Mouse (Mus musculus): ENCODE results near the gene Cd36.
"Not testable (repeated sequence)": the region's sequence is repeated elsewhere in the genome, so short reads cannot be mapped to it uniquely, and the experiment has no call there.

The Cd36 gene

DNA sequence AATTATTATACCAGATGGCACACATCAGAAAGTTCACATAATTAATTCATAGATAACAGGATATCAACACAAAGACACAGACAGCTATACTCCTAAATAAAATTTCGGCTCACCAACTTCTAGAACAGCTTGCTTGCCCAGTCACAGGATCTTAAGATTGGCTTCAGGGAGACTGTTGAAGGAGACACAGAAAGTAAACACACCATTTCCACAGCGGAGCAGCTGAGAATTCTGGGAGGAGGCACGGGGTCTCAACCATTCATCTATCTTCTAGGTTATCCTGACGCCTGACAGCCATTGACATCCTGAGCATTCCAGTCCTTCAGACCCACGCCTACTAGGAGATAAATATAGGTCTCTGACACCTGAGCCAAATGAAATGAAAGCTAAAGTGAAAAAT, at the start of gene Cd36:
Cd36 (minus strand) TSS at position 204 of the 400 bp plus-strand sequence.
- DNase-seq (ENCODE audit: low spot score in 2 of 2) = no peak

DNA sequence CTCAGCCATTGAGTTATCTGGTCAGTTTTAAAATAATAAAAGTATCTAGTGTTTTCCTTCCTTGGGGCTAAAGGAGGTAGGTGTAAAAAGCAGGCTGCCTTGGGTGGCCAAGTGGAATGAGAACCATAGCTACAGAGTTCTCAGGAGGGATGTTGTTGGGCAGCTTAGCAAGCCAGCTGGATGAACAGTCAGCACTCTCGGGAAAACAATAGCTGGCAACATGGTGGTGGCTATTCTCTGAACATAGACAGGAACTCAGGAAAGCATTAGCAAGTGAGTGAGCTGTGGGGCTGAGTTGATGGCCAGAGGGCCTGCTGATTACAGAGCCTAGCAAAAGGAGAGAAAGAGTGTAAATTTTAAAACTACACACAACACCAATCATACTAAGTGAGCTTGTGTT, 45.9 kb upstream of the Cd36 start:
- no peak for DNase-seq (ENCODE audit: low spot score in 2 of 2)

DNA sequence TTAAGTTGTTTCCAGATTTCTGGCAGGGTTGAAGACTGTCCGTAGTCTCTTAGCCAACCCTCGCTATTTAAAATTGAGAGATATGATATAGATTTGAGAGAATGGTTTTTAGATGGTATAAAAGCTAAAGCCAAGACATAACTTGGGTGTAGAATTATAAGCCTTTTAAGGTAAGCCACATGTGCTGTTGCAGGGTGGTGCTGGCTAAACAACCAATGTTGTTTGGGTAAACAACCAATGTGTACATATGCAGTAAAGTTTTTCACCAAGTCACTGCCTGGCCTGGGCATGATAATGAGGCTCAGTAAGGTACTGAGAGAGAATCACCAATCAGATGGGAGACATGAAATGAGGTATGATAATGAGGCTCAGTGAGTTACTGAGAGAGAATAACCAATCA, 43.0 kb upstream of the Cd36 start:
- not testable (repeated sequence) for DNase-seq (ENCODE audit: low spot score in 2 of 2)

DNA sequence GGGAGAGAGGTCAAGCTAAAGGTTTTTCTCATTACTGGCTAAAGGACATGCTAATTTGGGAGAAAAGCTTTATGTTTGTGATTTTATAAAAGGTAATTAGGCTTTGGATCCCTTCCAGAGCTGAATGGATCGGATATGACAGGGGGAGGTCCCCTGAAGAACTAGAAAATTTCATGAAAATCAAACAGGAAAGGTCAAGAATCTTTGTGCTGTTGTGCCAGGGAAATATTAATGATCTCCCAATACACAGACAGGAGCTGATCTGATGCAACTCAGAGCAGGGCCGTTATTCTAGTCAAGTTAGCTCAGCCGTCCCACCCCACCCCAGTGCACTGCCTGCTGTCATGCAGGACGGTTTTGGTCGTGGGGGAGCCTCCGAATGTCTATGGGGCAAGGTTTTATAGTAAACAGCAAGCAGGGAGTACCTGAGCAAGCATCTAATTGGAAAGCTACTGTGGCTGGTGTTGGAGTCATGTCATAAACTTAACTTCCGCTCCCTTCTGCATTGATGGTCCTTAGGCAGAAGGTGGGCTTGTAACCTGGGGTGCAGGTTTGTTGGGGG, 40.5 kb upstream of the Cd36 start:
- no peak for DNase-seq (ENCODE audit: low spot score in 2 of 2)

DNA sequence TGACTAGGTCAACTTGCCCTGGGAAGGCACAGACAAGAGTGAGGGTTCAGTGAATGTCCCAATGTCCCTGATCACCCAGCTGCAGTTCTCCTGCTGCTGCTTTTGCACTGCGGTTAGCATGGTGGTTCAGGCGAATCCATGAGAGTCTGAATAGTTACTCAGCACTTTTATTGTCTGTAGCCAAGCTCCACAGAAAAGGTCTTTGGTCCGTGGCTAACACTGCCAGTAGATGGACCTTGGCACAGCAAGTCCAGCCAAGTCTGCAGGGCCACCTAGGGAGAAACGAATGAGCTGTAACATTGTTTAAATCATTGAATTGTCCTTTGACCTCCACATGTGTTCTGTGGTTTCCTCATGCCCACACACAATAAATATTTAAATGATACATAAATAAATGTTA, 39.9 kb upstream of the Cd36 start:
- DNase-seq (ENCODE audit: low spot score in 2 of 2) = no peak

DNA sequence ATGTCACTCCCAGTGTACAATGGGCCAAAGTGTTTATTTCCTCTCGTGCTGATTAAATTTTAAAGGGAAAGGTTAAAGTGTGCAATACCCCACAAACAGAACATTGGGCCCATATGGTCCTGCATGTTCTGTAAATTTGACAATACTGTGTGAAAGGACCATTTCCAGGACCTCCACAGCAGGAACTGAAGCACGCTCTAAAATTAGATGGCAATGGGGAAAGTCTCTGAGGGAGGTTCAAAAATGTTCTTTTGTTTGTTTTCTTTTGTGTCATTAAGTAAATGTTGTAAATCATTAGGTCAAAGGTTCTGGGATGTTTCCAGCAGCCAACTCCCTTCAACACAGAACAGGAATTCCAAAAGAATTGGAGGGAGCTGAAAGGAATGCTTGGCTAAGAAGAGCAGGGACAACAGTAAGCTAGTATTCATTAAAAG, 35.5 kb upstream of the Cd36 start:
- no peak for DNase-seq (ENCODE audit: low spot score in 2 of 2)

DNA sequence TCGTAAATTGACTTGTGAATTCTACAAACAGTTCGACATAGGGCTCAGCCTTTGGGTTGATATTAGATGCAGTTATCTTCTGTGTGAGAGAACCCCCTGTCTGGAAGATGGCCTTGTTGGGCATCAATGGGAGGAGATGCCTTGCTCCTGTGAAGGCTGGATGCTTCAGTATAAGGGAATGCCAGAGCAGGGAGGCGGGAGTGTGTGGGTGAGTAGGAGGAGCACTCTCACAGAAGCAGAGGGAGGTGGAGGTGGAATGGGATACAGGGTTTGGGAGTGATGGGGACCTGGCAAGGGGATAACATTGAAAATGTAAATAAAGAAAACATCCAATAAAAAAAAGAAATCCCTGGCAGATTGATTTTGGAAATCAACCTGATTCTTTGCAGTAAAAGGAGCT, 35.0 kb upstream of the Cd36 start:
- no peak for DNase-seq (ENCODE audit: low spot score in 2 of 2)

DNA sequence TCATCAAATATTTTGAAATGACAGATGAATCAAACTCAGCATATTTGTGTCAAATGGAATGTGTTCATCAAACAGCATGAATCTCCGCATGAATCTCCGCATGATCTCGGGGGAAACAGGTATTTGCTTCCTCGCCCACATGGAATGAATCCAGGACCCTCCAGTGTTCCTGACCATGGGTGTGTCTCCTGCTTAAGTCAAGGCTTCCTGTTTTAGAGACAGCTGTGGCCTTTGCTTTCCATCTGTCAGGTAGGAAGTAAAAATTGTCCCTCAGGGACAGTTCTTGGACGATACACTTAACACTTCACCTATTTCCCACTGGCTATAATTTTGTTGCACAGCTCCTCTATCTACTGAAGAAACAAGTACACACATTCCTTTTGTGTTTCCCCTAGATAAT, 30.4 kb upstream of the Cd36 start:
- no peak for DNase-seq (ENCODE audit: low spot score in 2 of 2)

DNA sequence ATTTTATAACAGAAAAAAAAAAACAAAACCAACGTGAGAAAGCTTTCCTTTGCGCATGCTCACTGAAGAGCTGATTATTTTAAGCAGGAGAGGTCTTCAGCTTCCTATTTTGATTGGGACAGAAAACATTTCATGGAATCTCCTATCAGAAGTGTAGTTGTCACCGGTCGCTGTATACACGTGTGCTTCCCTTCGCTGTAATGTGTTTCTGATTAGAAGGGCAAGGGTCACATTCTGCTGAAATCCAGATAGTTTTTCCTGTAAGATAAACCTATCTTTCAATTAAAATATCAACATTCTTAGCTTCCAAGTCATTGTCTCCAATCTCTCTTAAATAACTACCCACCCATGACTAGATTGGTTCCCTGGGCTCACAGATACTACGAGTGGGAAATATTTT, 16.2 kb upstream of the Cd36 start:
- no peak for DNase-seq (ENCODE audit: low spot score in 2 of 2)

DNA sequence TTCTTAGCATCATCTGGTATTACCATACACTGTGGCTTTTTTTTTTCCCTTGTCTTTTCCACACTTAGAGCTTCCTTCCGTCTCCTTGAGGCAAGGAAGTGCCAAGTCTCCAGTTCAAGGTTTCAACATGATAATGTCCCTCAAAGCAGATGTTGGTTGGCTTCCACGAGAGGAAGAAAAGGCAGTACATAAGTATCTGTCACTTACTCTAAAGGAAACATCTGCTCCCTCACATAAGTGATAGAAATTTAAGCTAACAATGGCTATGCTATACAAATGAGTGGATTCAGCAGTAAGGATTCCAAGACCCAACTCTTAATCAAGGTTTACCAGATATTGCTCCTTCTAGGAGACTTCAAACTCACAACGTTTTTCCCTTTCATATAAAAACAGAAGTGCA, 10.3 kb upstream of the Cd36 start:
- peak in 1 of 2 experiments; percentile 2 for DNase-seq (ENCODE audit: low spot score in 2 of 2)

DNA sequence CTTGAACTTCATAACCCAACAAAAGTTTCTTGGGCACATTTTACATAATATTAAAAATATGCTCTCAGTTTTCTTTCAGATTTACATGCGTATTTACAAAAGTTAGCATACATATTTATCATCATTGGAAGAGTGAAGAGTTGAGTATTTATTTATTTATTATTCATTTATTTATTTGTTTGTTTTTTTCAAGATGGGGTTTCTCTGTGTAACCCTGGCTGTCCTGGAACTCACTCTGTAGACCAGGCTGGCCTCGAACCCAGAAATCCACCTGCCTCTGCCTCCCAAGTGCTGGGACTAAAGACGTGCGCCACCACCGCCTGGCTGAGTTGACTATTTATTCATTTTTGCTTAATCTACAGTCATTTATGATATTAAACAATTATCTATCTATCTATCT, 9.0 kb upstream of the Cd36 start:
- not testable (repeated sequence) for DNase-seq (ENCODE audit: low spot score in 2 of 2)

DNA sequence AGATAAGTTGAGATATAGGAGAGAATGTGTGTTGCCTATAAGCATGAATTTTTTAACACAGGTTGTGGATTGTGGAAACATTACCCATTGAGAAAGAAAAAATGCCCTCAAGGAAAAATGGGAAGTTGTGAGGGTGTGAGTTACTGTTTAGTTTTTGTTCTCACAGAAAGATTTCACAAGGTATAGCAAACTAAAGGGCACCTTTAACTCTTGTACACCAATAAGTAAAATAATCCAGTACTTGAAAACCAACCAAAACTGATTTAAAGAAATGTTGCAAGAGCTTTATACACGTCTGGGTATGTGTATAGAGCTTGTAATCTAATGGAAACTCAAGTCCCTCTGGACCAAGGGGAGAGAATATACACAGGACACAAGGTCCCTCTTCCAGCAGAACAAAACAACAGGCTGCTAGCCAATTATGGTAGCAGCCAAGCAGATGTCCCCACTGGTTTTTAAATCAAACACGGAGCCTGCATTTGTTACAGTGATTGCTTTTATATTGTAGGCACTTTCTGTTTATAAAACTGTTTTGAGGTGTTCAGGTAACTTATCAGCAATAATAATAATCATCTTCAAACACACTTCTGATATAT, 5.1 kb upstream of the Cd36 start:
- DNase-seq (ENCODE audit: low spot score in 2 of 2) = no peak

DNA sequence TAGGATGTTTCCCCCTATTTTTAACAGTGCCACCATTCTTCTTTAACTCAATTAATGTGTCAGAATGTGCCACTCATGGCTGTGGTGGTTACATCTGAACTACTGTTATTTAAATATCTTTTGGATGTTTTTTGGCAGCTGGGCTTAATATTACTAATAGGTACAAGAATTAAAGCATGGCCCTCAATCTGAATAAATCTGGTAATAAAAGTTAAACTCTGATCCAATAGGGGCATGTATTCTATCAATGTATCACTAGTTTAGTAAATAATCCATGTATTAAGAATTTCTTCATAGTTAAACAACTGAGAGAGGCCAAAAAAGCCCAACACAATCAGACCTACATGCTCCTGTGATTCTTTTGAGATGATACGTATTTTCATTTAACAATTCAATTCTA, 690 bp upstream of the Cd36 start:
- no peak for DNase-seq (ENCODE audit: low spot score in 2 of 2)

DNA sequence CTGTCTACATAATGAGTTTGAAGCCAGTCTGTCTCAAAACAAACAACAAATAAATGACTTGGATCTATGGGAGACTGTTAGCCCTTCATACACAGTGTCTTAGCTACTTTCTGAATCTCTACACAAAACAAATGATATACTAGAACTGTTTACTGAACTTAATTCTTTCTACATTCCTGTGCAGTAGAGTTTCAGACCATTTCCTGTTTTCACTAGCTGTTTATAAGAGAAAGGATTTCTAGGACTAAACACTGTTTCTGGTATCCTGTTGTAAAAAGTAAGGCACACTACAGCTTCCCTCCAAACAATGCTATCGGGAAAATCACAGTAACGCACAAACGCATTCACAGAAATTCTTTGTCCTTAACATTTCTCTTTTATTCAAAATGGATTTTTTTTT, 2.2 kb downstream of the Cd36 start:
- no peak for DNase-seq (ENCODE audit: low spot score in 2 of 2)

DNA sequence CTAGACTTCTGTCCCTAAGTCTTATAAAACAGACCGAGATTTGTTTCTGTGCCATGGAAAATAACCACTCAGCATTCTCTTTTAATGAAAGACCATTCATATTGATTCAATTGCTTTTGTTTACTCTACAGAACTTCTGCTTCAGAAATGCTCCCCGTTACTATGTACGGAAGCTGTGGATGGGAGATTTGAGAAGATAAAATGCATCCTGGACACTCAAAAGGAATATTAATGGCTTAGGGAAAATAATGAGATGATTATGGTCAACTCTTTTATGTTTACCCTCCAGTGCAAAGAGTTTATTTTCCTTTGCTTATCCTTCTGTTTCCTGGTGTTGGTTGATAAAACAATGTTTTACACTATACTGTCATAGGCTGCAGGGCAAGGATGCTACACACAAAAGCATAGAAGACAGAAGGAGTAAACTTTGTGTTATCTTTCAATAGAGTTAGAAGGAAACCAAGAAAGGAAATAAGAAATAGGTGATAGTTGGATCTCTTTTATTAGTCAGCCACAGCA, 5.2 kb downstream of the Cd36 start:
- no peak for DNase-seq (ENCODE audit: low spot score in 2 of 2)

DNA sequence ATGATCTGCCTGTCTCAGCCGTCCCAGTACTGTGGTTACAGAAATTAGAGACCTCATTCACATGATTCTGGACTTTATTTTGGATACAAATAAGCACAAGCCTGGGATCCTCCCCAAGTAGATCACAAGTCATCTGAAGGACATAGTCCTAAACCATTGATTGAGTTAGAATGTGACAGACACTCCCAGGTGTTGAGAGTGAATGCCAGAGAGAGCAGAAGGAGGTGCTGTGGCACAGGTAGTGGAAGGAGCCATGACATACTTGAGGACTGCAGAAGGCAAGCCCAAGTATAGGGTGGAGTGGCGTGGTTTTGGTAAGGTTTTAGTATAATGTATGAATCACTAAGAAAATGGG, 7.1 kb downstream of the Cd36 start:
- DNase-seq (ENCODE audit: low spot score in 2 of 2) = no peak

DNA sequence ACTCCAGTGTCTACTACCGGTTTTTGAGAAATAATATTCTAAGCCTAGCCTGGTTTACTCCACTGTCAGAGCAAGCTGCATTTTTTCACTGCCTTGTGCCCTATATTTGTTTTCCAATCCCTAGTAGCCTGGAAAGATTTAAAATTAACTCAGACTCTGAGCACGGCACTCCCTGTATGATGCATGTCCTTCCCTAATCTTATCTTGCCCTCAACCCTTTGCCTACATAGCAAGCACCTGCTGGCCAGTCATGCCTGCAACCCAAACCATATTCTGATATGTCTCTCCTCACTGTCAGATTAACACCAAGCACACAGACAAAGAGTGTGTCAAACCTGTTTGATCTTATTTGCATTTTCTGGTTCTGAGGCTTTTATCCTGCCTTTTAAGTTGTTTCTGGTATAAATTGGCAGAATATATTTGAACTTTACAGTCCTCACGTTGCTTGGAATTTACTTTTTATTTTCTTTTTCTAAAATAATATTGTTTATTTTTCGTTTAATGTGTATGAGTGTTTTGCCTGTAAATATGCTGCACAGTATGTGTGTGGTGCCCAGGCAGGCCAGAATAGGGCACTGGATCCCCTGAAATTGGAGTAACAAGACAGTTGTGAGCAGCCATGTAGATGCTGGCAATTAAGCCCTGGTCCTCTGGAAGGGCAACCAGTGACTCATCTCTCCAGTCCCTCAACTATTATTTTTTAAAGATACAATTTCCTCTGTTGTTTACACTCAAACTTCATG, 7.6 kb downstream of the Cd36 start:
- DNase-seq (ENCODE audit: low spot score in 2 of 2) = no peak

DNA sequence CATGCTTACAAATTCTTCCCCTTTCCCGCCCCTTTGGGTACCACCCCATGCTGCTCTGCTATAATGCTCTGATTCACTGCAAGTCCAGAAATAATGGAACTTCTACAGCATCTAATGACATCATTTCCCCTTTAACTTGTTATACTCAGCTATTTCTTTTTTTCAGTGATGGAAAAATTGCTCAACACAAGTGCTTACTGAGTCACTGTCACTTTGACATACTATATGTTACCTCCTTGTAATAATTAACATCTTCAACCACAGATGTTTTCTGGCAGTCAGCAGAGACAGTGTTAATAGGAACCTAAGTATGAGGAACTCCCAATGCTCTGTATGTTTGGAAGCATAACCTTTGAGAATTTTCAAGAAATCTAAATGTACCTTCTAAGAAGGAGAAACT, 8.7 kb downstream of the Cd36 start:
- no peak for DNase-seq (ENCODE audit: low spot score in 2 of 2)

DNA sequence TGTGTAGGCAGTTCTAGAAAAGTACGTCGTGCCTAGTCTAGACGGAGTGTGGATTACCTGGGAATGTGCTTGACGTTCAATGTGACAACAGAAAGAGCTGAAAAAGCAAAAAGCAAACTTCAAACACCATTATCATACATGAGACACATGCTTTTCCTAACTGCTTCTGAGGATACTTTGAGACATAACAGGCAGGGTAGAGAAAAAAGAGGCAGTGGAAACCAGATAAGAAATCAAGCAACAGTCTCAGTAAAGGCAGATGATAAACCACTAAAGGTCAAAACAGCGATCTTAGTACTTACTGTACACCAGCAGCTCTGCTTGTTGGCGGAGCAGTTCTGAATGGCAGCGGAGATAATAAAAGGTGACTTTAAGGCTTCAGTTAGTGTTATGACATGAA, 11.6 kb downstream of the Cd36 start:
- no peak for DNase-seq (ENCODE audit: low spot score in 2 of 2)

DNA sequence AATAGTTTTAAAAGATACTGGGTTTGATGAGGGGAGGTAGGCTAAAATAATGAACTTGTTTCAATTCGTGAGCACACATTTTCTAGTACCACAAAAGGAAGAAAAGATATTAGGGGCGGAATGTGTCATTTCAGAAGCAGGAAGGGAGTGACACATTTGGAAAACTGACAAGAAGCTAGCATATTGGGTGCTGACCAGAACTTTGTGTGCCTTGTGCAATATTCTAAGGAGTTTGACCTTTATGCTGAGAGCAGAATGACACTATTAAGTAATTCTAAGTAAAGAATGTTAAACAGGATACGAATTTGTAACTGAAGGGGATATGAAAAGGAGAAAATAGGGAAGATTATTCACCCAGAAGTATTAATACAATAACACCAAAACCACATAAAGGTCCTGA, 12.0 kb downstream of the Cd36 start:
- DNase-seq (ENCODE audit: low spot score in 2 of 2) = peak in 1 of 2 experiments; percentile 20

DNA sequence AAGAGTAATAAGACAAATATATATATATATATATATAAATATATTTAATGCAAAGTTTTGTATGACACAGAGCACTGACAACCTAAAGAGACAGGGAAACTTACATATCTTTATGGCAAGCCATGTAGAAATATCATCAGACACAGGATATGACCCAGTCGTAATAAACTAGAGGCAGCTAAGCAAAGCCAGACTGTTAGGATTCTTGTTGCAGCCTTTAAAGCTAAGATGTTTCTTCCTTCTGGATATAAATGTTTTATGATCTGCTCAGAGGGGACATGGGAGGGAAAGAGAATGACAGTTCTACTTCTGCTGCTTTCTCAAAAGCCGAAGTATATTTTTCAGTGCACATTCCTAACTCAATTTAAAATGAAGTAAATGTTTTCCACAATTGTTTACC, 14.3 kb downstream of the Cd36 start:
- no peak for DNase-seq (ENCODE audit: low spot score in 2 of 2)

DNA sequence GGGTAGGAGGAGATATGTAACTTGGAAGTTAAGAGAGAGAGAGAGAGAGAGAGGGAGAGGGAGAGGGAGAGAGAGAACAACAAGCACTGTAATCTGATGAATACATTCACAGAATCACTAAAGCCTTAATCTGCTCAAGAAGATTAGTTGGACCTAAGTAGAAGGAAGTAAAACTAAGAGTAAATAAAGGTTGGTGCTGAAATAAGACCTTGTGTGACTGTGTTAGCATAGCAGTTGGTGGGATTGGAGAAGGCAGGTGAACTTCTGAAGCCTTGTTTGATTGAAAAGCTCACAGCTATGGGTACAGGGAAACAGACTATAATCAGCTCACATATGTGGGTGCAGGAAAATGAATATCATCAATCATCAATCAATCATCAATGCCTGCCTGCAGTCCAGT, 23.2 kb downstream of the Cd36 start:
- no peak for DNase-seq (ENCODE audit: low spot score in 2 of 2)

DNA sequence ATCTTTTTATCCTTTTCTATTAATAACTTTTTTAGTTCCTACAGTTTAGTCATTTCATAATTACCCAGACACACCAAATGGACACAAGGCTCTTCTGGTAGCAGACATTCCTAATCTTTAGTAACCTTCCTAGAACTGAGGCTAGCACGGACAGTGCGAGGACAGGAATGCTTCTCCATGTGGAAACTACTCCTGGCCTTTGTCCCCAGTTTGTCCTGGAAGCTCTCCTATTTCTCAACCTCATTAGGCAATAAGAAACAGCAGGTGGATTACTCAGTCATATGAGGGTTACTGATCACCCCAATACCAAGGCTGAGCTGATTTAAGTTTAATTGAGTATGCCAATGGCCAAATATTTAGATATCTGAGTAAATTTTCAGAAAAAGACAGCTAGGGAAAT, 25.5 kb downstream of the Cd36 start:
- DNase-seq (ENCODE audit: low spot score in 2 of 2) = no peak
